Mouse (Mus musculus) thymus, adult 2 months (tissue): ENCODE measurements at regions not wholly inside any gene's neighbourhood (a gene's known extent, or its start where the extent isn't known, plus 50 kb on each side); places are given as distances from the start of the nearest gene placed in this dataset.

Source experiments
- CTCF ChIP-seq: fragments of 200-500 bp; IDR thresholded peaks from 2 replicates; pipeline ENCODE4 v1.5.1; 2012; ENCODE audit warnings: mild to moderate bottlenecking, control low read depth, low read length, moderate library complexity, borderline replicate concordance; ENCODE audit not compliant: control insufficient read depth, poor library complexity, insufficient read depth; ENCODE audit errors: extremely low read depth
- POLR2A ChIP-seq: fragments of 200-500 bp; IDR thresholded peaks from 2 replicates; pipeline ENCODE4 v1.6.1; 2012; ENCODE audit warnings: mild to moderate bottlenecking, low read length, control low read depth, moderate library complexity; ENCODE audit not compliant: control insufficient read depth, poor library complexity, insufficient read depth; ENCODE audit errors: extremely low read depth

GRCm38 (mm10) chr8:117859734-117860133 lies 58.0 kb upstream of the Mphosph6 start:
- no peak for TF ChIP-seq POLR2A
- TF ChIP-seq CTCF: no peak
